Mouse (Mus musculus) adrenal gland (tissue): ENCODE results near the gene Tsku.

Source experiments
- intact Hi-C: fragments of 180-260 bp; cut with DNase I; formaldehyde crosslinking; loops from one replicate; pipeline ENCODE4 v1.15.1; 2025
- long read RNA-seq, 2 experiments: library from polyadenylated mRNA; unstranded; transcript quantifications; one replicate each; pipeline ENCODE4 v2.0.0; 2020; ENCODE audit warnings: borderline replicate concordance in 1 of 2; ENCODE audit not compliant: insufficient replicate concordance in 1 of 2

Tsku gene
- long read RNA-seq, experiment 1, partial matches to known transcripts: 0 of 4 reads
- long read RNA-seq, experiment 1, other reads (novel, unspliced or antisense): 3 of 4 reads
- long read RNA-seq, experiment 2, partial matches to known transcripts: 0 of 7 reads
- long read RNA-seq, experiment 2, other reads (novel, unspliced or antisense): 2 of 7 reads

DNA sequence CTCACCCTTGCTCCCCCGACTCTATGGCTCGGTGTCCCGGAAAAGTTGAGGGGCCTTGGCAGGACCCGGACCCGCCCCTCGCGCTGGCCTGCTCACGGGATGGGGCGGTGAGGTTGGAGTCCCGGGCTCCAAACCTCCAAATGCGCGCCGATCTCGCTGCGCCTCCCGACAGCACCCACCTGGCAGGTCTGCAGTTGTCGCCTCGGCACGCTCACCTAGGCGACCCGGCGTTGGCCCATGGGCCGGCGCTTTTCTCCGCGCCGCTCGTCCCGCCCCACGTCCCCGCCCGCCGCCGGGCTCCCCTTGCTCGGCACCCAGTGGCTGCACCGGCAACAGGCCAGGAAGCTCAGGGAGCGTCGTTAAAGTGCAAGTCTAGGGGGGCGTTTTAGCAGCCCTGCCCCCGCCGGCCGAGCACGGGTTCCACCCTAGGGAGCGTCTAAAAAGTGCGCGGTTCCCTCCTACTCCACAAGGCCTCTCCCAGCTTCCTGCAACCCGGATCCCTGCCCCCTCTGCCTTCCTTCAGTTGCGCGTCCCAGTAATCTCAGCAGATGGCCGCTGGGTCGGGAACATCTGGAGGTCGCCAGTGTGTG, at the start of gene Tsku:
Gene Tsku (minus strand): TSS at position 266 of the 590 bp plus-strand sequence.
- intact Hi-C loops: no loop called here

DNA sequence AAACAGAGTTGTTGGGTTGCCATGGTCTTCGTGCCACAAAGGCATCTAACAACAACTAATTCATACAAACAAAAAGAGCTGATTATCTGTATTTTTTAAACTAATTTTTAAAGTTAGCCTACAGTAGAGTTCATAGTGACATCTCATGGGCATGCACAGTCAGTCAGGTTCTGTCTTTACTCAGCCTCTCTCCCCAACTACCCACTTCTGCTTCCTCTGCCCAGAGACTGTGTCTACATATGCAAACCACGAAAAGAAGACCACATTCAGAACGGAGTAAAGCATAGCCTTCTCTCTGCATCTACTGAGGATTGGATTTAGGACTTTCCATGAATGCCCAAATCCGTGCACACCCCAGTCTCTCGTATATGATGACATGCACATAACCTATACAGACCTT, 46.5 kb upstream of the Tsku start:
- intact Hi-C loops: no loop called here

DNA sequence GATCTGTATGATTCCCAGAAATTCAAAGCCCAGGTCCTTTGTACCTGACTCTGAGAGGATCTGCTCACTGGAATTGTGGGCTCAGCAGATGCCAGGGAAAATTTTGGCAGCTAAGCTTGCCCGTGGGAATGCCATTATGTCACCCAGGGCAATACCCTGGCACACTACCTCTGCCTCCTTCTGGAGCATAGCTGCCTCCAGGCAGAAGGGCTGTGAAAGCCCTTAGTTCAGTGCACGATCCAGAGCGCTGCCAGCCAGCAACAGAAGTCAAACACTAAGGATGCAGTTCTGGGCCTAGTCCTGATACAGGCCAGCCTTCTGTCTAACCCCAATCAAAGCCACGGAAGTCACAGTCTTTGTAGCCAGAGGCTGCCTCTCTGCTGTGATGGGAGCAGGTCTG, 42.9 kb upstream of the Tsku start:
- intact Hi-C loops: no loop called here

DNA sequence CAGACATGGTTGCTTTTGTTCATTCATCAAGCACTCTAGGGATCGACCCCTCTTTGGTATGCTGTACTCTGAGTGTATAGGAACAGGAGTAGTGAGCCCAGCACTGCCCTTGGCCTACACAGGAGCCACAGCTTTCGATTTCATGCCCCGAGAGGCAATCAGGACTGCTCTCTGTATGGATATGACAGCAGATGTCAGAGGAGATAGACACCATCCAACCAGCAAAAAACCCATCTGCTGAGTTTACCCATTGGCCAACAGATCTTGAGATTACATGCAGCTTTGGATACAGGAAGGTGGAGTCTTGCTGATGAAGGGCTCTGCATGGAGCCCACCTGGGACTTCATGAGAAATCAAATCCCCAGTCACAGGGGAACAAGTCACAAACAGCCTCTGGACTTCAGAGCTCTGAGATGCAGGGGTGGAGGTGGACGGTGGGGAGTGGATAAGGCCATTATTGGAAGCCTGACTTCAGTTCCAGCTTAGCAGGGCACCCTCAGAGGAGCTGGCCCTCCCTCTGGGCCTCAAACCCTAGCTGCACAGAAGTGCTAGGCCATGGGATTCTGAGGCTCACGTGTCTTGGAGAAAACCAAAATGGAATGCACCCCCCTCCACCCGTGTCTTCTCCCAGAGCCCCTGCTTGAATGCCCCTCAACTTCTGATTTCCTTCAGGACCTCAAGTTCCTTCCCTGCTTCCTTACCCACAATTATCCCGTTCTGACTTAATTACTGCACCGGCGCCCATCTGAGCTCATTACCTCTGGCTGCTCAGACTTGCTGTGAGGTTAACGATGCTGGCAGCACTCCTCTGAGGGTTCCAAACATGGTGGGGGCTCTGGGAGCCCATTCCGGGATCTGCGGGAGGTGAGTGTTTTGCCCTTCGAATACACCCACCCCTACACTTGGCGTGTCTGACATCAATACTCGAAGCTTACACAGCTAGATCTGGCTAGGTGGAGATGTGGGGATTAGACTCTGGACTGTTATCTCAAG, 41.8 kb upstream of the Tsku start:
- intact Hi-C loops: no loop called here

DNA sequence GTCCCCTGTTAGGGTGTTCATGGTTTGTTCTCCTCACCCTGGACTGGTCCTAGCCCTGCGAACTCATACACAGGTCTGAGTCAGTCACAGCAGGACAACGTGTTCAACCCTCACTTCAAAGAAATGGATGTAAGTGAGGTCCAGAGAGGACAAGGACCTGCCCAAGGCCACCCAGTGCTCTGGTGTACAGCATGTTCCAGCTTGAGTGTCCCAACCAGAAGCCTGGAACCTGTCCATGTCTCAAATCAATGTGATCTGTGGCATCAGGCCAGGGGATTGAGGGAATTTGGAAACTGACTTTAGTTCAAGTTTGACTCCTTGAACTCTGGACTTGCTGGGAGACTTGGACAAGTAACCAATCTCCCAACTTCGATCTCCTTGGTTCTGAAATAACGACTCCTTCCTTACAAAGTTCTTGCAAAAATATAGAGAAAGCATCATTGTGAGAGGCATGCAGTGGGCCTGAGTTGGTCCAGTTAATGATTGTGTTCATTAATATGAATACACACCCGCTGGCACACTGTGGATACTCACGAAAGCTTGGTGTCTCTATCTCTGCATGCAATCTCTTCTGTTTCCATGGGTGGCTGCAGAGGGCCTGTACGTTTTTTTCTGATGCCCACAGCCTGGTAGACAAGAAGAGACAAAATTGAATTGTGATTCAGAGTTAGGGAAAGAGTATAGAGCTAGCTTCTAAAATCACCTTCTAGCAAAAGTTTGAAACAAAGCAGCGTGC, 31.5 kb upstream of the Tsku start:
- intact Hi-C loops: no loop called here

DNA sequence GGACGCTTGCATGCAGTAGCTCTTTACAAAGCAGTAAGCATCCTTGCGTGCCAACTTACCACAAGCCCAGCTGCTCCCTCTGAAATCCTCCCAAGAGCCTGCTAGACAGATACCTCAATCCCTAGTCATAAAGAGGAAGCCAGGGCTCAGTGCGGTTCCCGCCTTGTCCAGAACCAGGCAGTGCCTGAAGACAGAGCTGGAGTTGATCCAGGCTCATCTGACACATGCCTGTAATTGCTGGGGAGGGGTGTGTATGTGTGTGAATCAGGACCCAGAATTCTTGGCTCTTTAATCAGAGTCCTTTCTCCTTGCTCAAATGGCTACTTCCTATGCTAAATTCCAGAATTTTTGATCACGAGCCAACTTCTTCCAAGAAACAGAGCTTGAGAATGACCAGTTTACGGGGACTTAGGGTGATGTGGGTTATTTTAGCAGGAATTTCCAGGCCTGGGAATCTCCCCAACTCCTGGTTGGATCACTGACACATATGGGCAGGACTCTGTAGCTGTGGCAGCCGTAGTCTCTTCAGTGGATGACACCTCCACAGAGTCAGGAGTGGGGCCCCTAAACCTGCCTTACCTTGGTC, 30.3 kb upstream of the Tsku start:
- intact Hi-C loops: no loop called here

DNA sequence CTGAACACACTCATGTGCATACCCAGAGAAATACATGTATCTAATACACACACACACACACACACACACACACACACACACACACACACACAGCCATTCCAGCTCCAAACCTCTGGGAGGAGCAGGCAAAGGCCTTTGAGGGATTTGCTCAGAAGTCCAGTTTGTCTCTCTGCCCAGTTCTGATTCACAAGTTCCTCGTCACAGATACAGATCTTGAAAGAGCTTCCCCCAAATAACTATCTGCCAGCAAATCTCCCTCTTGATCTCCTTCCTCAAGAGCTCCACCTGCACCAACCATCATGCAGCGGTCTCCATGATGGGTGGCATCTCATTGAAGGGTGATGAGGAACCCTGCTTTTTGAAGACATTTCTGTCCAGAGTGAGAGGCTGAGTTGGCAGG, 29.4 kb upstream of the Tsku start:
- intact Hi-C loops: no loop called here

DNA sequence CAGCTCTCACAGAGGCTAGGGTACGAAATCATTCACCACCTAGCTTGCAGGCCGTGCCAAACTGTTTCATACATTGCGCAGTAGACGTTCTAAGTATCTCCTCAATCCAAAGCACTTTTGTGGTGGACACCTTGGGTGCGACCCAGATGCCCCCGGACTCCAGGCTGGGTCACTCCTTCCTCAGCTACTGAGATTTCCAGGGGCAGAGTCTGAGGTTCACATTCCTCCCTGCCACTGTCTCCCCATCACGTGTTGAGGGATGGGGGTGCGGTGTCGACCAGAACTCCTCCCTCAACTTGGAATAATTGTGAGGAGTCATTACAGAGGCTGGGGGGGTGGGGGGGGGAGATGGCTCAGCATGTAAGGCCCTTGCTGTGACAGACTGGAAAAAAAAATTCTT, 28.5 kb upstream of the Tsku start:
- intact Hi-C loops: no loop called here

DNA sequence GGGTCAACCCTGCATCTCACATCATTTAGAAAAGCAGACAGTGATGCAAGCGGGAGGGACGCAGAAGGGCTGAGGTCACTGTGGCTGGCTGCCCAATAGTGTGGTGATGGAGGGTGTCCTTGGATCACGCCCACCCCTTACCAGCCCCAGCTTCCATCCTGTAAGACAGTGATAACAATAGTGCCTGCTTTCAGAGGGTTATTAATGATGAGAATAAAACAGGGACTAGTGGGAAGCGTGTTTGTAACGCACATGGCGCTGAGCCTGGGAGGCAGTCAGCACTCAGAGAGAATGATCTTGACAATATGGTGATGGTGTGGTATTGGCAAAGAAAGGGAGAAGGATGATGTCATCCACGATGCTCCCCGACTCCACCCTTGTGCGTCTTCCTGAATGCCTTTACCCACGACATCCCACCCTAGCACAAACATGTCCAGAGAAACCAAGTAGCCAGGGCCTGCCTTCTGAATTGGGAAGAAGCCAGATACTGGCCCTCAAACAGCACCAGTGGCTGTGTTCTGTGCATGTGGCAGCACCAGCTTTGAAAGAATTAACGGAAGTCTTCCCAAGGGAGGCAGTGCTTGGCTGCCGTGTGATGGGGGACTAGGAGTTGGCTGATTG, 27.9 kb upstream of the Tsku start:
- intact Hi-C loops: no loop called here

DNA sequence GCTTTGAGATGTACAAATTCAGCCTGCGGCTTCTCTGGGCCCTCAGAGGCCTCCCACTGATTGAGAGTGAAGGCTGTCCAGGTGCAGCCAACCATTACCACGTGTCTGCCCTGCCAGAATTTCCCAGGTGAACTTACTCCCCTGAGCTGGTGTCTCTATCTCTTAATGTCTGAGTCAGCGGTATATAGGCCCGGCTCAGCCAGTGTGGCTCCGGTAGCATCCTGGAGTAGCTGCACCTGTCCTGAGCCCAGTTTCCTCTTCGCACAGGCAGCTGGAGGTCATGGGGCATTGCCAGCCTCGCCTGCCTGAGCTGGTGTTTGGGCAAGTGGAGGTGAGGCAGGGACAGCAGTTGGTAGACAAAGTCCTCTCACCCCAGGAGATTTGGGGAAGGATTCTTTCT, 26.1 kb upstream of the Tsku start:
- intact Hi-C loops: no loop called here

DNA sequence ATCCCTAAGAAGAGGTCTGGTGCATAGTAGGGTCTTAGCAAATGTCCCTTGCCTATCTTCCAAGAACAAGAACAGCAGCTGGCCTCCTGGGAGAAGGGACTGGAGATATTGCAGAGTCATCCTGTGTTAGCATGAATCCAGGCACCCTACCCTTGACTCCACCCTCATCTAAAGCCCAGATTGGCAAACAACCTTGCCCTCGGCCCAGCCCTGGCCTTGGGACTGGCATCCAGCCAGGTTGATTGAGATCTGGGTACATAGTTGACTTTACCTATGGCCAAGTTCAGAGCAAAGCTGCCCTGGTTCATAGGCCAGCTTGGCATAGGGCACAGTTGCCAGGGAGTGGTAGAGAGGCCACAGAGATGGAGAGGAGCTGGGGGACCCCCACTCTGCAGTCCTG, 24.0 kb upstream of the Tsku start:
- intact Hi-C loops: no loop called here

DNA sequence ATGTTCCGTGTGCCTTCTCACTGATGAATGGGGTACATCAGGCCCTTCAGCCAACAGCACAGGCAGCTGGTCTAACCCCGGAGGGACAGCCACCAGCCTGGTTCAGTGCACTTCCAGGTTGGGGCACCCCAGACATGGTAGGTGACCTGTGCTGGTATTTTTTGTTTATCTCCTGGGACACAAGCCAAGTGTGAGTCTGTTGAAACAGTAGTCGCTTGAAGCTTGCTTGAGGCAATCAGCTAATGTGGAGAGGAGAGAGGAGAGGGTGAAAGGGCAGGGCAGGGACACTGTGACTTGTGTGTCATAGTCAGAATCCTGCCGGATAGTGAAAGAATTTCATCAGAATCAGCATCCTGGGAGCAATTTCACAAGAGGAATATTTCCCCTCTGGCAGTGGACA, 22.2 kb upstream of the Tsku start:
- intact Hi-C loops: no loop called here

DNA sequence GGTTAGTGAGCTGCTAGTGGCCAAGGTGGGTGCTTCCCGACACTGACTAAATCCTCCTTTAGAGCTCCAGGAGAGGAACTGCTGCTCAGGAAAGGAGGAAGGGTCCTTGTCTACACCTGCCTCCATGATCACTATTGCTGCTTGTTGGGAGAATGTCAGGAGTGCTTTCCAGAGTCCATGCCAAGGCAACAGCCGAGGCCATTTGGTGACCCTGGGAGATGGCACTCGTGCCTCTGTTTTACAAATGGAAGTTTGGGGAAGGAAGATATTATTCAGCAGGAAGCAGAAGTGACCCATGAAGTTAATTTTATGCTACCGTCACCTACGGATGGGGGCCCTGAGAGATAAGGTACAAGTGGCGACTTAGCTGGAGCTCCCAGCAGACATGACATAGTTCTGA, 21.7 kb upstream of the Tsku start:
- intact Hi-C loops: no loop called here

DNA sequence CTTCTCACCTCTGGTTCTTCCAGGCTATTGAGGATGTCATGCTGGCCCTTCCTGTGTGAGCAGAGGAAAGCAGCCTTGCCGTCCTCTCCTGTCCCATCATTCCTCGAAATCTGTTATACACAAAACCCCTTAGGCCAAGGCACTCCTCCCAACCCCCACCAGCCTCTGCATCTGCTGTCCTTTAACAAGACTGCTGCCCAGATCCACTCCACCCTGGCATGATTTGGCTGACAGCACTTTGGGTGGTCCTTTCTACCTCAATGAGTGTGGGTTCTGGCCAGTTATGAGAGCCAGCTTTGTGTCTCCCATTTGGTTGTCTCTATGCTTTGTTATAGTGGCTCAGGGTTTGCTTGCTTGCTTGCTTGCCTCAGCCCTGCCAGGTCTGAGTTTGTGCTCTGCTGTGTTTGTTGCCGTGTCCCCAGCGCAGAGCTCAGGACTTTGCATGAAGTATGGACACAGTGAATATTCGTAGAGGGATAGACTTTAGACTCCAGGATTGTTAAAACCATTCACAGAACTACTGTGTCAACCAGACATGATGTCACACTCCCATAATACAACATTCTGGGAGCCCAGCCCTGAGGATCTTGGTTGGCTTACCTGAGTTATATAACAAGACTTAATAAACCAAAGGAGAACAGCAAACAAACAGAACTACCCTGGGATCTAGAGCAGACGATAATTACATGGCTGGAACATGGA, 19.2 kb upstream of the Tsku start:
- intact Hi-C loops: no loop called here

DNA sequence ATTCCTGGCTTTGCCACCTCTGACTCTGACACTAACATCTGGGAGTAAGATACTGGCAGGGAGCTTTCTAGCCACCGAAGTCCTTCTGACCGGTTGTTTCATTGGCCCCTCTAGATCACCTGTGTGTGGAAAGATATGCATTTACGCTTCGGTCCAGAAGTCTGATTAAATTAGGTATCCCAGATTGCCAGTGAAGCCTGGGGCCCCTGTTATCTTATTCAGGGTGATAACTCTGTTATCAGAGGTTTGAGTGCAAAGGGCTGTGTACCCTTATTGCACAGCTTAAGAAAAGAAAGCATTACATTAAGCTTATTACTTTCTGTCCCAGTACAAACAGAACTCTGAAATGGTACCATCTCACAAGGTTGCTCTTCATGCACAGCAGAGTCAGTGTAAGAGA, 18.1 kb upstream of the Tsku start:
- intact Hi-C loops: no loop called here

DNA sequence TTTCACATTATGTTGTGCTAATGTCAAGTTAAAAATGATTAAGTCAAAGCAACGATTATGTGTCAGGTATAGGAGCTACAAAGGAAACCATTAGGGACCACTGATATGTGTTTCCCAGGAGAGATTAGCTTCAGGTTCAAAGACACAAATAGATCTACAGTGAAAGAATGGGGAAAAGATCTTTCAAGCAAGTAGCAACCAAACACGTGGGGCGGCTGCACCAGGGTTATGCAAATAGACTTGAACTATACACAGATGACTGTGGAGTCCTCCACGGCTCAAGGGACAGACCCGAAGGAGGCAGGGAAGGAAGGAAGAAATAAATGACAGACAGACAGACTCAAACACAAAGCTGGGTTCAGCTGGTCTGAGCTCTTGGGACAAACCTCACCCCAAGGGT, 16.1 kb upstream of the Tsku start:
- intact Hi-C loops: no loop called here

DNA sequence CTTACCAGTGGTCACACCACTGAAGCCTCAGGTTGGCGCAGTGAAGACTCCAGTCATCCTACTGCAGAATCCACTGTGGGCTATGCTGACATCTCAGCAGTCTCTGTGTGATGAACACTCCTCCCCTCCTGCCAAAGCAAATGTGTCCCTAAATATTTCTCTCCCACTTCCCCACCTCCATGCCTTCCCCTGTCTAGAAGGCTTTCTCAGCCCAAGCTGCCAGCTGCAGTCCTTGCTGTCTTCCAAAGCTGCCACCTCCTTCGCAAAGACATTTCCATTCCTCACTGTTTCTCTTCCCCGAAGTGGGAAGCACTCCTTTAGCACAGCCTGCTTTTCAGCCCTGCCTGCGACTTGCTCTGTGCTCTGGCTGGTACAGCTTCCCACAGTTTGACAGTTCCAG, 10.0 kb upstream of the Tsku start:
- intact Hi-C loops: no loop called here

DNA sequence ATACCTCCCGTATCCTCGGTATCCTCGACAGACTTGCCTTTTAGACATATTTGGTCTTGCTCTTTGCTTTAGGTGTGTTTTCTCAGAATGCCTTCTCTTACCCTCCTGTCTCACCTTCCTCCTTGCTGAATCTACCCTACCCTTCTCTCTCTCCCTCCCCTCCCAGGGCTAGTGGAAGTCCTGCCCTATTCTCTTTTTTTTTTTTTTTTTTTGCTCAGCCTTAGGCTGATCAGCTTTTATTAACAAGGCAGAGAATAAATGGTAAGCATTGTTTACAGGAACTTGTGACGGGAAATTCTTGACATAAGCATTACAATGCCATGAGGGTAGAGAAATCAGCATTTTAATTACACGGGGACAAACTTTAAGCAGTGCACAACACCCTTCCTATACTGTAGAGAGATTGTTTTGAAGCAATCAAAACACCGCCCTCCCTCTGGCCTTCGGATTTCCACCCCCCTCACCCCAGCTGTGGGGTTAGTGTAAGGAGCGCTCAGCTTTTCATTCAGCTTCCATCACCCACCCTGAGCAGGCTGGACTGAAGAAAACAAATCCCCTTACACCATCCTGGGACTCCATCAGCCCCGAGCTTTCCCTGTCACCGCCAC, 8.7 kb upstream of the Tsku start:
- intact Hi-C loops: no loop called here

DNA sequence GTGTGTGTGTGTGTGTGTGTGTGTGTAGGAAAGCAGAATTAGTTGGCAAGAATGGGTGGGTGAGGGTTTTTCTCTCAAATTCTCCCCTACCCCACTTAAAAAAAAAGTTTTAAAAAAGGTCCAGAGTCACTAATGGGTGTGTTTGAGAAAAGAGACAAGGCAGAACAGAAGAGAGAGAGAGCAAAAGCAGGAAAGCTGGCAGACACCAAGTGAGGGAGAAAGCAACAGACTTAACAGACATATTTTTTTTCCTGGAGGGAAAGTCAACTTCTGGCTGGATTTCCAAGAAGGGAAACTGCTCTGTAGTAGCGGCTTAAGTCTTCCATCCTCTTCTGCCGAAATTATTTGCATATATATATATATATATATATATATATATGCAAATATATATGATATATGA, 534 bp upstream of the Tsku start:
- intact Hi-C loops: no loop called here

DNA sequence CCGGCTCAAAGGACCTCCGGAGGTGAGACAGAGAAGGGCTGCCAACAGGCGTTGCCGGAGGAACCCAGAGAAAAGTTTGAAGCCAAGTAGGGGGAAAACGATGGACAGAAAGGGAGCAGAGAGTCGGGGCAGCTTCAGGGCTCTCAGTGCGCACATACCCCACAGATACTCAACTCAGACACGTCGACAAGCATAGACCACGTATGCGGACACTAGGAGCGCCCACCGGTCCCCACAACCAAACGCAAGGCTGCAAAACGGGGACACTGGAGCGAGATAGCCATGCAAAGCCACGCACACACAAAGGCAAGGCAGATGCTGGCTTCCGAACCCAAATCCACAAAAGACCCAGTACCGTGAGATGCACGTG, 522 bp downstream of the Tsku start:
- intact Hi-C loops: no loop called here
